Mouse (Mus musculus) small intestine, adult 2 months (tissue): ENCODE measurements at regions not wholly inside any gene's neighbourhood (a gene's known extent, or its start where the extent isn't known, plus 50 kb on each side); places are given as distances from the start of the nearest gene placed in this dataset.
"Not testable (repeated sequence)": the region's sequence is repeated elsewhere in the genome, so short reads cannot be mapped to it uniquely, and the experiment has no call there.

Source experiments
- H3K27ac ChIP-seq: fragments of 200-500 bp; 2 replicates; pipeline ENCODE4 v1.5.1; 2012; ENCODE audit warnings: low read depth, low read length, control low read depth, inconsistent platforms; ENCODE audit not compliant: insufficient read depth
- H3K27me3 ChIP-seq: fragments of 200-500 bp; 2 replicates; pipeline ENCODE4 v1.6.1; 2012; ENCODE audit warnings: mild to moderate bottlenecking, moderate library complexity, low read length, inconsistent platforms; ENCODE audit not compliant: control insufficient read depth, insufficient read depth
- H3K36me3 ChIP-seq: fragments of 200-500 bp; 2 replicates; pipeline ENCODE4 v1.6.1; 2012; ENCODE audit warnings: mild to moderate bottlenecking, low read length, control low read depth, inconsistent platforms; ENCODE audit not compliant: control insufficient read depth, insufficient read depth
- H3K4me1 ChIP-seq: fragments of 200-500 bp; 2 replicates; pipeline ENCODE4 v1.6.1; 2012; ENCODE audit warnings: low read length, inconsistent platforms, mixed read lengths; ENCODE audit not compliant: control insufficient read depth, insufficient read depth, insufficient read length
- H3K4me3 ChIP-seq: fragments of 200-500 bp; 2 replicates; pipeline ENCODE4 v1.5.1; 2012; ENCODE audit warnings: low read depth, mild to moderate bottlenecking, control low read depth, inconsistent platforms, low read length, moderate library complexity
- CTCF ChIP-seq: fragments of 200-500 bp; IDR thresholded peaks from 2 replicates; pipeline ENCODE4 v1.5.1; 2012; ENCODE audit warnings: low read depth, mild to moderate bottlenecking, control low read depth, inconsistent platforms, low read length, moderate library complexity, mixed read lengths; ENCODE audit not compliant: insufficient replicate concordance, insufficient read length; ENCODE audit errors: extremely low read depth
- POLR2A ChIP-seq: fragments of 200-500 bp; IDR thresholded peaks from 2 replicates; pipeline ENCODE4 v1.6.1; 2012; ENCODE audit warnings: low read depth, mild to moderate bottlenecking, control low read depth, inconsistent platforms, low read length, moderate library complexity
- WGBS: fragments of 180-500 bp; shearing (Covaris S2); methylation state at CpG from one replicate; pipeline ENCODE4 v1.1.7; 2018; 5-methylcytosine and 5-hydroxymethylcytosine counted together

DNA sequence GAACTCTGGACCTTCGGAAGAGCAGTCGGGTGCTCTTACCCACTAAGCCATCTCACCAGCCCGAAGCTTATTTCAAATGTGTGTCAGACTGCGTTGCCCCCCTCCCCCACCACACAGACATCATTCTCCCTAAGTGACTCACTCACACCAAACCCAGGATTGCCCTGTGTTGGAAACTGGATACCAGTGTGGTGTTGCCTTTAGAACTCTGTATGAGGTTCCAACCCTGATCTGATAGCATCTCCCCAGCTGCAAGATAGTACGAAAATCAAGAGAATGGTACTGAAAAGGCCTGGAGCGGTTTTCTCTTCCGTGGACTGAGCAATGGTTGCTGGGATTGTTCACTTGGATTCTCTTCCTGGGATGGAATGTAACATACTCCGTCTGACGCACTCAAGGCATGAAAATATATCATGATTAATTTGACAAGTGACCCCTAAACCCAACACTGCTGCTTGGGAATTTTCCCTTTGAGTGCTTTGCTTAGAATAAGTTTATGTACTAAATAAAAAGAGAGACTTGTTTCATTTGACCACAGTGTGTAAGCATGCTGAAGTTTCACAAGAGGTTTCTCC is 63.0 kb downstream of the Hand2 start:
- H3K27me3 ChIP-seq = 0 out of 2 replicates have a peak, but pooled peaks cover 2% of the 10 kb centered on the region
- no peaks in the 10 kb centered on the region for H3K4me1 ChIP-seq
- 65% methylated on average over 9 of the region's 9 CpGs for WGBS
- no peak overlapping the region for H3K4me3 ChIP-seq
- TF ChIP-seq CTCF (no peak), POLR2A (no peak)
- no peaks in the 10 kb centered on the region for H3K36me3 ChIP-seq
- H3K27ac ChIP-seq = no peak overlapping the region

DNA sequence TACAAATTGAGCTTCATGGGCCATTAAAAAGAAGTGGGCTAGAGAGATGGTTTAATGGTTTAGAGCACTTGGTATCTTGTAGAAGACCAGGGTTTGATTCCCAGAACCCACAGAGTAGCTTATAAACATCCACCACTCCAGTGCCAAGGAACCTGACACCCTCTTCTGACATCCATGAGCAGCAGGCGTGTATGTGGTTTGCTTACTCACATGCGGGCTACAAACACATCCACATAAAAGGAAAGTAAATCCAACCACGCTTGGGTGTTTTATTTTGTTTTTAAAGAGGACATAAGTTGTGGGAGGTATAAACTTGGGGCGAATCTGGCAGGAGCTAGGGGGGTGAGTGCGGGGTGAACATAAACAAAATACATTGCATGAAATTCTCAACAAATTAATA is 66.8 kb downstream of the Hand2 start:
- H3K36me3 ChIP-seq = no peaks in the 10 kb centered on the region
- no peak overlapping the region for H3K27ac ChIP-seq
- no peak for TF ChIP-seq POLR2A
- no peak for TF ChIP-seq CTCF
- H3K27me3 ChIP-seq = 0 out of 2 replicates have a peak, but pooled peaks cover 2% of the 10 kb centered on the region
- 75% methylated on average over 5 of the region's 5 CpGs for WGBS
- H3K4me3 ChIP-seq = no peak overlapping the region
- no peaks in the 10 kb centered on the region for H3K4me1 ChIP-seq

DNA sequence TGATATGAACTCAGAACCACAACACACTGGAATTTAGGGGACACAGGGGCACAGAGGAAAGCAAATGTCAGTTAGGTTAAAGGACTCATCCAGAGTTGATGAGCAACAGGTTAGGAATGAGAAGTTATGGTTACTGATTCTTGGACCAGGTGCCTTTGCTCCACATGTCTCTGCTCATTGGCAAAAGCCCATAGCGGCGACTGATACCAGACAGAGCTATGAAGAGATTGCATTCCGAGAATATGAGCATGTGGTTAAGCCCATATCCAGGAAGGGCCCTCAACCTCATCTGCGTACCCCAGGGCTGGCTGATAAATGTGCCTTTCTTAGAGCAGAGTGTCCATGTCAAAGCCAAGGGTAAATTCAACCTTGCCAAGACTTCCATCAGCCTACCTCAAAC is 67.1 kb upstream of the Scrg1 start:
- TF ChIP-seq POLR2A = no peak
- no peak for TF ChIP-seq CTCF
- no peaks in the 10 kb centered on the region for H3K36me3 ChIP-seq
- no peak overlapping the region for H3K4me3 ChIP-seq
- H3K4me1 ChIP-seq = no peaks in the 10 kb centered on the region
- no peak overlapping the region for H3K27ac ChIP-seq
- WGBS = 84% methylated on average over 4 of the region's 4 CpGs
- H3K27me3 ChIP-seq = 0 out of 2 replicates have a peak, but pooled peaks cover 2% of the 10 kb centered on the region

DNA sequence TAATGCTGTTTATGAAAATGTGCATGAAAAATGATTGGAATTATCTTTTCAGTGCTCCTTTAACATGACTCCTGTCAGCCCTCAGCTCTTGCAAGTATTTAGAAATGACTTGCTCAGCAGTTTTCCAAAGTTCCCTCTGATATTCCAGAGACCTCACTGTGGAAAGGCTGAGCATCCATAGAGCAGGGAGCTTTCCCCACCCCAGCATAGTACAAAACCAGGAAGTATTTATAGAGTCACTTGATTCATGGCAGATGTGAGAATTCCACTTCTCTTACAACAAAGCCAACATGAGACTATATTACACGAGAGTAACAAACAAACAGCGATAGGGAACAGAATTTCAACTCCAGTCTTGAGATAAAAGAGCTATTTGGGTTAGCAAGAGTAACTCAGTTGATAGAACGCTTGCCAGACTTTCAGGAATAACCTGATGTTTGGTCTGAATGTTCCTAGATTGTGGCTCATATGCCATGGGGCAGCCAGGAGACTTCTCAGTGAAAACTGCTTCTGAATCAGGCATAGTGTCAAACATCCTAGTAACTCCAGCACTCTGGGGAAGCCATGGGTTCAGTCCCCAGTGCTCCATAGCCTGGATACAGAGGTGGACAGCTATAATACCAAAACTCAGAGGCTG is 57.6 kb upstream of the Scrg1 start:
- H3K27me3 ChIP-seq = no peaks in the 10 kb centered on the region
- H3K4me1 ChIP-seq = no peaks in the 10 kb centered on the region
- H3K36me3 ChIP-seq = no peaks in the 10 kb centered on the region
- H3K4me3 ChIP-seq = no peak overlapping the region
- H3K27ac ChIP-seq = no peak overlapping the region
- WGBS = 50% methylated on average over 3 of the region's 3 CpGs
- TF ChIP-seq CTCF = no peak

DNA sequence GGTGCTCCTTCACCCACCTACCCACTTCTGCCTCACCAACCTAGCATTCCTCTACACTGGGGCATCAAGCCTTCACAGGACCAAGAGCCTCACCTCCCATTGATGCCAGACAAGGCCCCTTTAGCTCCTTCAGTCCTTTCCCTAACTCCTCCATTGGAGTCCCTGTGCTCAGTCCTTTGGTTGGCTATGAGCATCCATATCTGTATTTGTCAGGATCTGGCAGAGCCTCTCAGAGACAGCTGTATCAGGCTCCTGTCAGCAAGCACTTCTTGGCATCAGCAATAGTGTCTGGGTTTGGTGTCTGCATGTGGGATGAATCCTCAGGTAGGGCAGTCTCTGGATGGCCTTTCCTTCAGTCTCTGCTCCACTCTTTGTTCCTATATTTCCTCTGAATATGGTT is 55.6 kb upstream of the Scrg1 start:
- H3K4me1 ChIP-seq, H3K27me3 ChIP-seq, H3K36me3 ChIP-seq, H3K27ac ChIP-seq, H3K4me3 ChIP-seq: not testable (repeated sequence)

DNA sequence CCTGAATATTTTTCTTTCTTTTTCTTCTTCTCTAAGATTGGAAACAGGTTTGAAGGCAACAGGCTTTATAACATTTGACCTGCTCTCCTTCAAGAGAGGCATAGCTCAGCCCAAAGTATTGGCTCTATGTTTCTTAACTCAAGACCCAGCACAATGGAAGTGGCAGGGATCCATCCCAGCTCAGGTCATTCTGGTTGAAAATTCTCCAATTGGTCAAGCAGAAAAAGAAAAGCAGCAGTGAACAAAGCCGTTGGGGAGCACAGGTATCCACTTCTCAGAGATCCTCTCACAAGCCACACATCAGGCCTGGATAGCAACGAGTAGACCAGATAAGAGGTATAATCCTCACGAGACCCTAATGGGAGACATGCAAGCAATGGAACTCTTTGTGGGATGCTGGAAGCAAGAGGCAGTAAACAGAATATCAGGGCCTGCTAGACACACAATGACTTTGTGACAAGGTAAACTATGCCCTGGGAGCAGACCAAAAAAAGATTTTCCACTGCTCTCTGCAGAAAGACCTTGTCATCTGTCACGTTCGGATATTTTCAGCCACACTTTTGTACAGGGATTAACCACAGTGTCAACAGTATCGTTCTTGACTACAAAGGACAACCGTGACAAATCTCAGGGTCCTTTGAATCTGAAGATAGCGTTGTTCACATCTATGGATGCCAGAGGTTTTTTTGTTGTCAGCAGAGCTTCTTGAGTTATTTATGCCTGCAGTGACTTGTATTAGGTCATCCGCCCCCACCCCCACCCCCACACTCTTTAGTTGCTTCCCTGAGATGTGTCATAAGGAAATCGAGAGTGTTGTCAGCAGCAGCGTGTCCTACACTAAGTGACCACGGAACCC is 54.7 kb upstream of the Scrg1 start:
- Histone ChIP-seq H3K27ac (no peak overlapping the region), H3K36me3 (no peaks in the 10 kb centered on the region), H3K4me1 (no peaks in the 10 kb centered on the region), H3K27me3 (no peaks in the 10 kb centered on the region), H3K4me3 (no peak overlapping the region)
- TF ChIP-seq CTCF = no peak
- no peak for TF ChIP-seq POLR2A
- WGBS = 49% methylated on average over 12 of the region's 12 CpGs

DNA sequence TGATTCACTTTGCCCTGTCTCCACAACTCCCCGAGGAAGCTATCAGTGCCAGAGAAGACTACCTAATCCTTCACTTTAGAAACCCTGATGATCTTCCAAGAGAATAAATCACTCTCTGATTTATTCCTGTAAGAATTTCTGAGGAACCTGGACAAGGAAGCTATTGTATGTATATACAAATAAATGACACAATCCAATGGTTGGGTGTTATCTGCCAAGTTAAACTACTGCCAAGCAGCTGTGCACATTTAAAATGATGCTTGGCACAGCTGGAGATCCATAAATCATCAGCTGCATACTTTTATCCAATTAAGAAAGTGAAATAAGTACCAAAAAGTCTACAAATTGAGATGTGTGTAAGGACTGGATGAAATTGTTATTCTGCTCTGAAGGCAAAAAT is 54.1 kb upstream of the Scrg1 start:
- Histone ChIP-seq H3K27me3 (no peaks in the 10 kb centered on the region), H3K4me1 (no peaks in the 10 kb centered on the region), H3K36me3 (no peaks in the 10 kb centered on the region), H3K4me3 (no peak overlapping the region), H3K27ac (no peak overlapping the region)
- 24% methylated on average over 1 of the region's 1 CpGs for WGBS
- TF ChIP-seq CTCF = no peak
- TF ChIP-seq POLR2A = no peak
